Mouse (Mus musculus): ENCODE data around the gene Hdgf.
"Not testable (repeated sequence)": the region's sequence is repeated elsewhere in the genome, so short reads cannot be mapped to it uniquely, and the experiment has no call there.

Hdgf gene

DNA sequence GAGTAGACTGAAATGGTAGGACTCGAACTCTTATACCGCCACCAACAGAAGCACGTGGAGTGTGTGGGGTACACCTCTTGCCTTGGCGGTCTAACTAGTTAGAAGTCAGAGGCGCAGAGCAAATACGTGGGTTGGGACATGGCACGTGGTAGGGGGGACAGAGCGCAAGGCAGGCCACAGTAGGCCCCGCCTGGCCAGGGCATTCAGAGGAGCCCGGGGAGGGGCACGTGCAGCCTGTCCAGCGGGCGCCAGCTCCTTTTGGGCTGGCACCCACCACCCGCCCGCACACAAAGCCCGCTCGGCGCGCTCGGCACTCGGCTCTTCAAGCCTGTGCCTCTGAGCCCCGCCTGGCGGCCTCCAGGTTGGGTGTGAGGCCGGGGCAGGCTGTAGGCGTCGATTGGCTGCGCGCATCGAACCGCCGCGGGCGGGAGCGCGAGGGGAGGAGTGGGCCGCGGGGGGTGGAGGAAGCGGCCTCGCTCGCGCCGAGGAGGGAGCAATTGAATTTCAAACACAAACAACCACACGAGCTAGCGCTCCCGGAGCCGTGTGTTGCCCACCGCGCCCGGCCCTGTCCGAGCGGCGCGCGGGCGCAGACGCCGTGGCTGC lies at the start of gene Hdgf:
TSS of gene Hdgf (plus strand) at position 442 of the 606 bp plus-strand sequence.
- DNase-seq = peak; percentile 97

DNA sequence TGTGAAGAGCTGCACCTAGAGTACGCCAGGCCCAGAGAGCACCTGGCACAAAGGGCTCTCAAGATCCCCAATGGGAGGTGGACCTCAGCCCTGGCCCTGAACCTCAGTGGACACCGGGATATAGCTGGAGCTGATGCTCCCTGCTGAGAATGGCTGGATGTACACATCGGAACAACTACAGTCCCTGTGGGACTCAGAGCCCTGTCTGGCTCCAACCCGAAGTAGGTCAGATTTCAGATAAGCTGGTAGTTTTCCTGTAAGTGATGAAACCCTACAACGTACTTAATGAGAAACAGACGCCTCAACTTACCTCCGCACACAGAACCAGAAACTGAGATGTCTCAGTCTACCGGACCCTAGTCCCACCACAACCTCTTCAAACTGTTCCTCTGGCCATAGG lies 48.5 kb upstream of the Hdgf start:
- DNase-seq = no peak

DNA sequence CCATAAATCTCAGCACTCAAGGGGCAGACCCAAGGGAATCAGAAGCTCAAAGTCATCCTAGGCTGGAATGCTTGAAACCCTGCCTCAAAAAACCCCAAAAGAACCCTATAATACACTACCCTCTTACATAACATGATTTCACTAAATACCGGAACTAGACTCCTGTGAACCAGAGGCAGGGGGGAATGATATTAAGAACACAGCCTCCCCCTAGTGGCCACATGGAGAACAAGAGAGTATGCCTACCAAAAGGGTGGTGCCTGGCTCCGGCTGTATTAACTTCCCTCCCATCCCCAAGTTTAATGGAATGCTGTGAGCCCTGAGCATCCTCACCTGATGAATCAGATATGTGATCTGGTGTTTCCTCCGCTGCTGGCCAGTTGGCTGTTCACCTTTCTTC lies 46.3 kb upstream of the Hdgf start:
- DNase-seq = peak; percentile 77

DNA sequence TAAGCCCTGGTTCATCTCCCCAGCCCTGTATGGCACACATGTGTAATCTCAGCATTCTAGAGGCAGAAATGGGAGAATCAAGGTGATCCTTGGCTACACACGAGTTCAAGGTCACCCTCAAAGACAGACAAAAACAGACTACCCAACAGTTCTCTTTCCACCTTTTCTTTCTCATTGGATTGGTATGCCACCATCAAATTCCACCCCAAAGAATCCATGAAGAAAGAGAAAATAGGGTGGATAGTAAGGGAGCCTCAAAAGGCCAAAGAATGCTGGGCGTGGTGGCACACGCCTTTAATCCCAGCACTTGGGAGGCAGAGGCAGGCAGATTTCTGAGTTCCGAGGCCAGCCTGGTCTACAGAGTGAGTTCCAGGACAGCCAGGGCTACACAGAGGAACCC lies 42.0 kb upstream of the Hdgf start:
- DNase-seq = not testable (repeated sequence)

DNA sequence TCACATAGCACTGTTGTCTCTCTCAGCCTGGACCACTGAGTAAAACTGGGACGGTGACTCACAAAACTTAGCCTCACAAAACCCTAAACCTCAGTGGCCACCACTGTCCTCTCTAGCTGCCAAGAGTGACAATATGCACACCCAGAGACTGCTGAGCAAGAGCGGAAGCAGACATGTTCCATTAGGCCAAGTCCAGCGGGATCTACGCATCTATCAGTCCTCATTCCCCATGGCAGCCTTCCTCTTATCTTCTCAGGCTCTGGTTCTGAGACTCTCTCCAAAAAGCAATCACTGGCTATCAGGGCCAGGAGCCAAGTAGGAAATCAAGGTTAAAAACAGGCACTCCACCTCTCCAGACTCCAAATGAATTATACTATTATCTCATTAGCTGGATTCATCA lies 28.4 kb upstream of the Hdgf start:
- DNase-seq = no peak

DNA sequence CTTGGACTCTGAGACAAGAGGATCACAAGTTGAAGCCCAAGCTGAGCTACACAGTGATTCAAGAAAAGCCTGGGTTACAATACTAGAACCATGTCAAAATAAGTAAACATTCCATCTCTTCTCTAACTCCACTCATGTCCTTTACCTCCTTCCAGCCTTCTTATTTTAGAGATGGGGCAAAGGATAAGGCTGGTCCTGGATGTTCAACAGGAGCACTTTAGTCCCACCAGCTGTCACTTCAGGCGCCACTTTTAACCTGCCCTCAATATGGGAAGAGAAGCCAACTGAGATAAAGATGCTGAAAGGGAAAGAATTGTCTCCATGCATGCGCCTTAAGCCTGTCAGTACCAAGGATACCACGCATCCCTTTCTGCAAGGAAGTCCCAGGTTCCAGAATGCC lies 21.8 kb upstream of the Hdgf start:
- no peak for DNase-seq

DNA sequence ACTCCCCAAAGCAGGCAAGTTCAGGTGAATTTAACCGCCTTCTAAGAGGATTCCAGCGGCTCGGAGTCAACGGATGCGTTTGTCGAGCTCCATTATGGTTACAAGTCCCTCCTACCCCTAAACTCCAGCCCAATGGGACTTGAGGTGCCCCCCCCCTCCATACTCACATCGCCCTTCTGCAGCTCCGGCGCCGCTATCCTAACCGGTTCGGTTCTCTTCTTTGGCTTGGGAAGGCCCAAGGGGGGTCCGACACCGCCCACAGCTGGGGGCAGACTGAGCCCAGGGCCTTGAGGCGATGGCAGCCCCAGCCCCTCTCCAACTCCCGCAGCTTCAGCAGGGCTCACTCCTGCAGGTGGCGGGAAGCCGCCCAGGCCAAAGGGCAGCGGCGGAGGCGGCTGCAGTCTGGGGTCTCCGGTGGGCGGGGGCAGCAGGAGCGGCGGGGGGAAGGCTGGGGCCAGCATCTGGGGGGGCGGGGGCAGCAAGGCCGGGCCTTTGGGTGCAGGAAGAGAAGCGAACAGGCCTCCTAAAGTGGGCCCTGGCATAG lies 21.3 kb upstream of the Hdgf start:
- DNase-seq = peak; percentile 46

DNA sequence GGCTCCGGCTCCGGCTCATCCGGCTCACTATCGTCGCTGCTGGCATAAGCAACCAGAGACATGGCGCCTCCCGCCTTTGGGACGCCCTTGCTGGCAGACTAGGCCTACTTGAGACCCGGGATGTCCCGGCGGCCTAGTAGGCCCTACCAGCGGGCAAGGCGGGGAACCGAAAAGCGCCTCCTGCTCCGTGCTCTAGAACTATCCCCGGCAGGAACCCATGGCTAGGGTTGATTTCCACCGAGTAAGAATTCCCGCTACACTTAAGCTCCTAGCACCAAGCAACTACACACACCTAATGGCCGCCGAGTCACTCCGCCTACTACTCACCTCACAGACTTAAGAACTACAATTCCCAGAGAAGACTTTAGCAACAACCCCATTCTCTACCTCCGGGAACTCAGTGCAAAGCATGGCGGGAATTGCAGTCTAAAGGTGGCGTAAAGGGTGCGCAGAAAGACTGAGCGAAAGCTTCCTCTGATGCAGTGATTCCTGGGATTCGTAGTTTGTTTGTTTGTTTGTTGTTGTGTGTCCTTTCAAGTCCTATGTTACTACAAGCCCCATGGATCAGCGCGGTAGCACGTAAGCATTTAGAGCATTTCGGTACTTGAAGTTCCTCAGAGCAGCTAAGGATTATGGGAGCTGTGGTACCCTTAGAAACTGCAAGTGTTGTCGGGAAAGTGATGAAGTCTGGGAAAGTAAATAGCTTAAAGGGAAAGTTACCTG lies 20.7 kb upstream of the Hdgf start, which contains the start of gene Prcc:
TSS of gene Prcc (minus strand) at position 328 of the 723 bp plus-strand sequence.
- DNase-seq = peak; percentile 99

DNA sequence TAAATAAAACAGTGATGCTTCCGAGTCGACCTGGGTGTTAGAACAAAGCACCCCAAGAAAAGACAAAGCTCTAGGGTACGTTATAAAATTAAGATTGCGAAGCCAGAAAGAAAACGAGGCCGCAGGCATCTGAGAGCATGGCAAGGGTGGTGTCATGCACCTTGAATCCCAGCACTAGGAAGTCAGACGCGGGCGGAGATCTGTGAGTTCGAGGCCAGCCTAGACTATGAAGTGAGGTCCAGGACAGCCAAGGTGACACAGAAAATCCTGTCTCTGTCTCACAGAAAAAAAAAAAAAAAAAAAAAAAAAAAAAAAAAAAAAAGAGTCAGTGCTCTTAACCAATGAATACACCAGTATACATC lies 20.1 kb upstream of the Hdgf start:
- DNase-seq = no peak

DNA sequence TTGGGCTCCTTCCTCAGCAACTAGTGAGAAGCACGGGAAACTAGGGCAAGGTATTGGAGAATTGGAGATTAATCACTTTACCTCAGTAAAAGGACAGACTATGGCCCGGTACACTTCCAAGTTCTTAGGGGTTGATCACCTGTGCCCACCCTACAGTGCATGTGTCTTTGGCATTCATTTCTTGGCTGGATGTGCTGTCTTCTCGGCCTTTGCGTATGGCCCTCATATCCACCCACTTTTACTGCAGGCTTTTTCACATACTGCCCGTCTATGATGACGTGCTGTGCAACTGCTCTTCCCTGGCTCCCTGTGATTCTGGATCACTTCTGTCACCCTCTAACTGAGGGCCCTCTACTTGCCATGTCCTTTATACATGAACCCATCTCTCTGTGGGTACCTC lies 19.7 kb upstream of the Hdgf start:
- DNase-seq = no peak

DNA sequence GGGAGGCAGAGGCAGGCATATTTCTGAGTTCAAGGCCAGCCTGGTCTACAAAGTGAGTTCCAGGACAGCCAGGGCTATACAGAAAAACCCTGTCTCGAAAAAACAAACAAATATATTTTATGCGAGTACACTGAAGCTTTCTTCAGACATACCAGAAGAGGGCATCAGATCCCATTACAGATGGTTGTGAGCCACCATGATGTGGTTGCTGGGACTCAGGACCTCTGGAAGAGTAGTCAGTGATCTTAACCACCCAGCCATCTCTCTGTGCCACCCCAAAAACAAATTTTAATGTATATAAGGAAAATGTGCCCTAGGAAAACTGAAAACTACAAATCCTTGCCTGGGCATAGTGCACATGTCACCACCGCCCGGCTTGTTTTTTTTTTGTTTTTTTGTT lies 18.7 kb upstream of the Hdgf start:
- DNase-seq = not testable (repeated sequence)

DNA sequence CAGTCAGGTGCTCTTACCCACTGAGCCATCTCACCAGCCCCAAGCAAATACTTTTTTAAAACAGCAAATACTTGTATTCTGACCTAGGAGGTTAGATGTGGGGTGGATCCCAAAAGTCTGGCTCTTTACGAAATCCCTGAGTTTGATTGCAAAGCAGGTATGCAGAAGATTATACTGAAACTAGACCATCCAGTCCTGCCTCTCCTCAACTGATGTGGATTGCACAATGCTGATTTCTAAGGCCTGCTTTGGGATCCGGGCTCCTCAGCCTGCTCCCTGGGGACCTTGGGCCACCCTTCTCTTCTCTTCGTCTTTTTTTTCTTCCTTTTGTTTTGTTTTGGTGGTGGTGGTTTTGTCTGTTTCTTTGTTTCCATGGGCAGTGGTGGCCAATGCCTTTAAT lies 14.6 kb upstream of the Hdgf start:
- DNase-seq = no peak

DNA sequence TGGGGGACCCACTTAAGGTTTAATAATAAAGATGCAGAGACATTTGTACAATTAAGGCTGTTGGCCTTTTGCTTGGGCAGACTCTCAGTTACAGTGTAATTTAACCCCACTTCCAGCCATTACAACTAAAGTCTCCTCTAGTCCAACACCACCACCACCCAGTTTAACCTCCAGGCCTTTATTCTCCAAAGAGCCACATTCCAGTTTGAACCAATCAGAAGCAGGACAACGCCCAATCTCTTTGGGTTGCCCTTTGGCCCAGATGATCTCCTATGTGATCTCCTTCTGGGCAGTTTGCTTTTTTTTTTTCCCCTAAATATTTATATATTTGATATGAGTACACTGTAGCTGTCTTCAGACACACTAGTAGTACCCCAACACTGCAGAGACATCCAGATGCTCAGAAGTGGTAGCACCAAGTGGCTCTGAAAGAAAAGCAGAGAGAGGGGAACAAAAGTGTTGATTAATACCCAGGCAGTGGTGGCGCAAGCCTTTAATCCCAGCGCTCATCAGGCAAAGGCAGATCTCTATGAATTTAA lies 12.7 kb upstream of the Hdgf start:
- no peak for DNase-seq

DNA sequence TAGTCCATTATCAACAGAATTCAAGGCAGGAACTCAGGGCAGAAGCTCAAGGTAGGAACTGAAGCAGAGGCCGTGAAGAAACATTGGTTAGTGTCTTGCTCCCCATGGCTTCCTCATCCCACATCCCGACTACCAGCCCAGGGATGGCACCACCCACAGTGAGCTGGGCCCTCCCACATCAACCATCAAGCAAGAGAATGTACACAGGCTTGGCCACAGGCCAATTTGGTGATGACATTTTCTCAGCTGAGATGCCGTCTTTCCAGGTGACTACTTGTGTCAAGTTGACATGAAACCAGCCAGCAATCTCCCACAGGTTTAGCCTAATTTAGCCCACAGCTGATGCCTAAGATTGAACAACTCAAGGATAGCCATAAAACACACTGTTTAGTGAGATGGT lies 6.9 kb upstream of the Hdgf start:
- DNase-seq = no peak

DNA sequence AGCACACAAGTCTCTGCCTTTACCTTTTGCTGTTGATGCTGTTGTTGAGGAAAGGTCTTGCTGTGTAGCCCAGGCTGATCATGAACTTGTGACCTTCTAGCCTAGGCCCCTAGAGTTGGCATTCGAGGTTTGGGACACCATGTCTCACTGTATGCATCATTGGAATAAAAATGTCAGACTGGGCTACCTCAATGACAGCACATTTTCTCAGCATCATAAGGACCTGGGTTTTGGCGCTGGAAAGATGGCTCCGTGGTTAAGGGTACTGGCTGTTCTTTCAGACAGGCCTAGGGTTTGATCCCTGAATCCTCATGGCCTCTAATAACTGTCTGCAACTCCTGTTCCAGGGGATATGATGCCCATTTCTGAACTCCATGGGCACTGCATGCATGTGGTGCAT lies 6.3 kb upstream of the Hdgf start:
- no peak for DNase-seq

DNA sequence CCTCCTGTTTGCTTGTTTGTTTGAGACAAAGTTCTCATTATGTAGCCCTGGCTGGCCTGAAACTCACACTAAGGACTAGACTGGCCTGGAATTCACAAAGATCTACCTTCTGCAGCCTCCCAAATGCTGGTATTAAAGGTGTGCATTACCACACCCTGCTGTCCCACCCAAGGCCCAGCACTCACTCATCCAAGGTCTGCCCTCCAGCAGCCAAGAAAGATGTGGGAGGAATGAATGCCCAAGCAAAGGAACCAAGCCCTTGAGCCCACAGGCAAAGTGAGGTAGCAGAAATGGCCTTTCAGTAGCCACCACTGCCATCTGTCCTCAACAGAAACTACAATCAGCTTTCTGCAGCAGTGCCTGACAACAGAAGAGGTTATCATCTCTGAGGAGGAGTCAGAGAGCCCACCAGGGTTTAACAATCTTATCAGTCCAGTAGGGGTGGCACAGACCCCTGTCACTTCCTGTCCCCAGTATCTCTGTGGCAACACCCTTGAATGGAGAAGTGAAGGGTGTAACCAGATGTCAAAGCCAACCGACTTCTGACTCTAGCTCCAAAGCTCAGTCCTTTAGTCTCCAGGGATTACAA lies 5.0 kb upstream of the Hdgf start:
- no peak for DNase-seq

DNA sequence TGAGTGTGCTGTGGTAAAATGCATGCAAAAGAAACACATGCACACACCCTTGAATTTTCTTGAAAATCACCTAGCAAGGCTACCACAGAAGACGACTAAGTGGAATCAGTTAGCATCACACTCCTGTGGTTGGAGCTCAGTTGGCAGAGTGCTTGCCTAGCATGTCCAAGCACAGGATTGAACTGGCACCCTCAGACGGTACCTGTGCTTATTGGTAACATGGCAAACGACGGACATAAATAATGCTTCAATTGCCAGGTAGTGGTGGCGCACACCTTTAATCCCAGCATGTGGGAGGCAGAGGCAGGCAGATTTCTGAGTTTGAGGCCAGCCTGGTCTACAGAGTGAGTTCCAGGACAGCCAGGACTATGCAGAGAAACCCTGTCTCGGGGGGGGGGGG lies 4.2 kb upstream of the Hdgf start:
- not testable (repeated sequence) for DNase-seq

DNA sequence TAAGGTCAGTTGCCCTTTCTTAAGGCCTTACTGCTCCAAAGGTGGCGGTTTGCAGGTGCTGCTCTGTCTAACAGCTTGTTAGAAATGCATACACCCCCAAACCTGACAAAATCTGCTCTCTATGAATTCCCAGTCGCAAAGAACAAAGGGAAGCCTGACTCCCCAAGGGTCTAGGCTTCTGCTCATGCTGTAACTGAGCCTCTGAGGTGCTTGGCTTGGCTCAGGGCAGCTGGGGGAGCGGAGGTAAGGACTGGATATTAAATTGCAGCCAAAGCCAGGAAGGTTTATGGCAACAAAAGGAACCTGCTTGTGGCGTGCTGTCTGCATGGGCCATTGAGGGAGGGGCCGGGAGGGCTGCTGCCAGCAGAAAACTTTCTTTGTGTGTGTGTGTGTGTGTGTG lies 2.3 kb upstream of the Hdgf start:
- no peak for DNase-seq

DNA sequence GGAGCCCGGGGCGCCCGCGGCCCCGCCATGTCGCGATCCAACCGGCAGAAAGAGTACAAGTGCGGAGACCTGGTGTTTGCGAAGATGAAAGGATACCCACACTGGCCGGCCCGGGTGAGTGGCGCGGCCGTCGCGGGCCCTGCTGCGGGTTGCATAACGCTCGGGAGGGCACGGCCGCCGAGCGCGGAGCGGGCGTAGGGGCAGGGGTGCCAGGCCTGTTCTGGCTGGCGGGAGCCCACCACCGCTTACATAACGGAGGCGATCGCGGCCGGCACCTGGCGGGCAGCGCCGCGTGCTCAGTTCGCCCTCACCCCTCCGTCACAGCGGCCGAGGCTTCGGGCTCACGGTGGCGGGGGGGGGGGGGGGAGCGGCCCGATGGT lies 470 bp downstream of the Hdgf start:
- no peak for DNase-seq

DNA sequence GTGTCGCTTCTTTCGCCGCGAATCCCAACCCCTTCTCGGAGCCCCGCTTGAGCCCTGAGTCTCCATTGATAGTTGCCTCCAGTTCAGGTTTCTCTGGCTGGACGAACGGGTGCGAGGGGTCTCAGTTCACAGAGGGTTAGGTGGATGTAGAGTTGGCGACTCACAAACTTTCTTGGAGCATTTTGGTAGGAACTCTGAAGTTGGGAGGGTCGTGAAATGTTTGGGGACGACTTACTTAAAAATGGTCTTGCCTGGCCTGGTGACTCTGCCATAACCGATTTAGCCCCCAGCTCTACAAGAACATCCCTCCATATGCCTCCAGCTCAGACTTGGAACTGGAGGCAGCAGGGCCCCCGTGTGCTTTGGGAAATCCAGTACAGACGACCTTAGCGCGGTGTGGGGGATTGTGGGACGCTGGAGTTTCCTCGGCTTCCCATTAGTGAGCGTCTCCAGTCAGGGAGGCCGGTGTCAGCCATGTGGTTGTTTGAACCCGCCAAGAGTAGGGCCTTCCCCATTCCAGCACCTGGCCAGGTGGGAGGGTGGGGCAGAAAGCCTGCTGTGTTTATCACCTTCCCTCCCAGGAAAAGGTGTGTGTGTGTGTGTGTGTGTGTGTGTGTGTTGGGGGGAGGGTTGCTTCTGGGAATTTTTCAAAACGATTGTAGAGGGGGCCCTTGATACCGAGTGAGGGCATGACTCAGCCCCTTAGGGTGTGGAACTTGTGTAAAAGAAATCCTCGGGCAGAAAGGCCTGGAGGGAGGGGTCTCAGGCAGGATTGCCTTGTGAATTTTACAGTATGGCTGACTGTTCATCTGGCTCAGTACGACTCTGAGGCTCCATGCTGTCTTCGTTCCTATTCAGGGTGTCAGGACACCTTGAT lies 1.1 kb downstream of the Hdgf start:
- DNase-seq = no peak

DNA sequence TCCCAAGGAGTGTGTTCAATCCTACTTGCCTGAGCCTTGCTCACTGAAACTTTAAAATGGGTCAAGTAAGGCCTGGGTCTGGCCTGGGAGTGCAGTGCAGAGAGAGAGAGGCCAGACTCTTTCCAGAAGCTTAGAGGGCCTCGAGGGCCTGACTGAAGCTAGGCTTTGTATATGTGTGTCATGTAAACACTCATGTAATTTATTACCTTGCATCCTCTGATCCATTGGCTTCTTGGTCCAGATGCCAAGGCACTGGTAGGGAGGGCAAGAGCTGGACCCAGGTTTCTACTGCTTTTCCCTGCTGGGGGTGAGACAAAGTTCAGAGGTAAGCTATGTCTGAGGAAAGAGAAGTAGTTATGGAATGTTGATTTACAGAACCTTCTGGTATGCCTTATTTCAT lies 1.8 kb downstream of the Hdgf start:
- DNase-seq = no peak

DNA sequence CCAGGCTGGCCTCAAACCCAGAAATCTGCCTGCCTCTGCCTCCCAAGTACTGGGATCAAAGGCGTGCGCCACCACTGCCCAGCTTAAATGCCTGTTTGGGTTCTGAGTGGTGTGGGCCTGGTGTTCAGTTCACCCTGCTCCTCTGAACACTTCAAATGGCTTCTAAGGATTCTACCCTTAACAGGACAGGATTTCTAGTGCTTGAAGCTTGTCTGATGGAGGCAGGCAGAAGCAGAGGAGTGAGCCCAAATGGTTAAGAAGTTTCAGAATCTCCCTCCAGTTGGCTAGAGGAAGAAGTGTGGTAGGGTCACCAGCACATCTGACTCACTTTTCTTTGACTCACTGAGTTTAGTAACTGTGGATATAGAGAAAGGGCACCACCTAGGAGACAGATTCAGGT lies 3.3 kb downstream of the Hdgf start:
- no peak for DNase-seq

DNA sequence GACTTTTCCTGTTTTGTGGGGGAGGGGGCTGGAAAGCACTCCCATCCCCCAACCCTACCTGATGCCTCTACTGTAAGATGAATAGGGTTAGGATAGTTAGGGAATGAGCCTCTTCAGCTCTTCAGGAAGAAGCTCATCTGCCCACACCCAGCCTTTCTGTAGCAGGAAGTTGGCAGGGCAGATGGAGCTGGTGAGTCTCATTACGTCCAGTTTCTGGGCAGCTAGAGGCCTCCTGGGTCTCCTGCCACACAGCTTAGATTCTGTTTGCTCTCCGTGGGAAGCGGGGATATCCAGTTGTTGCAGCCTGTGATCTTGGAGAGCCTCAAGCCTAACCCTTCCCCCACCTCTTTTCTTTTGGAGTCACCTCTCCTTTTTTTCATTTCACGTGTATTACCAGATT lies 3.8 kb downstream of the Hdgf start:
- DNase-seq = no peak
